Mouse (Mus musculus) liver (tissue): ENCODE measurements around the gene Spc24.

Experiments used
- DNase-seq: peaks from one replicate; pipeline ENCODE4 v3.0.0-alpha.2; 2020; ENCODE audit warnings: mixed read lengths

Spc24 gene

GRCm38 (mm10) chr9:21706586-21707265, 53.4 kb downstream of the Spc24 start:
- DNase-seq = no peak

GRCm38 (mm10) chr9:21706085-21706484, 54.0 kb downstream of the Spc24 start:
- DNase-seq = no peak
